Mouse (Mus musculus) heart, embryonic 16.5 days (tissue): Measurements from ENCODE around the gene Slc35b1. TPM values are rescaled to one million over a fixed set of nuclear protein-coding genes. Genes with fewer than 3 reads are reported as not detected.
A peak's percentile ranks its signal among the peaks of the same experiment; 100 is the strongest.

ENCODE experiments used
- ATAC-seq: fragments of 200-750 bp; cut with Nextera tagmentation; replicated peaks from 2 replicates; pipeline ENCODE4 v1.8.0; 2017; ENCODE audit warnings: moderate number of reproducible peaks; ENCODE audit not compliant: insufficient read depth, low FRiP score; ENCODE audit errors: extremely low read depth
- H3K27ac ChIP-seq: fragments of 300-500 bp; sonication (generic); 2 replicates; pipeline ENCODE4 v1.5.1; 2014; ENCODE audit warnings: mild to moderate bottlenecking, low read length, control low read depth, moderate library complexity
- H3K27me3 ChIP-seq: fragments of 300-500 bp; sonication (generic); 2 replicates; pipeline ENCODE4 v1.6.1; 2014; ENCODE audit warnings: low read length, mixed read lengths; ENCODE audit not compliant: control insufficient read depth, insufficient read depth
- H3K36me3 ChIP-seq: fragments of 300-500 bp; sonication (generic); 2 replicates; pipeline ENCODE4 v1.6.1; 2014; ENCODE audit not compliant: control insufficient read depth, insufficient read depth
- H3K4me1 ChIP-seq: fragments of 300-500 bp; sonication (generic); 2 replicates; pipeline ENCODE4 v1.6.1; 2014; ENCODE audit warnings: low read length, mixed read lengths; ENCODE audit not compliant: control insufficient read depth, insufficient read depth
- H3K4me2 ChIP-seq: fragments of 300-500 bp; sonication (generic); 2 replicates; pipeline ENCODE4 v1.6.1; 2014; ENCODE audit warnings: low read depth, mild to moderate bottlenecking, control low read depth, low read length
- H3K4me3 ChIP-seq: fragments of 300-500 bp; sonication (generic); 2 replicates; pipeline ENCODE4 v1.5.1; 2014; ENCODE audit warnings: mild to moderate bottlenecking, control low read depth, low read length
- H3K9ac ChIP-seq: fragments of 300-500 bp; sonication (generic); 2 replicates; pipeline ENCODE4 v1.6.1; 2014; ENCODE audit warnings: low read length, control low read depth
- H3K9me3 ChIP-seq: fragments of 300-500 bp; sonication (generic); replicated peaks from 2 replicates; pipeline ENCODE4 v1.6.1; 2016; ENCODE audit warnings: low read length; ENCODE audit not compliant: control insufficient read depth
- WGBS: fragments of 180-500 bp; shearing (Covaris S2); extraction: QIAGEN DNeasy Blood & Tissue Kit; methylation state at CpG from one replicate; pipeline ENCODE4 v1.1.7; 2014; 5-methylcytosine and 5-hydroxymethylcytosine counted together
- polyA plus RNA-seq: library from polyadenylated mRNA; unstranded; fragments of >200 nt; fragmentation: Nextera tagmentation; extraction: Ambion mirVana; gene quantifications from 2 replicates; pipeline ENCODE4 v1.2.1, GENCODE M21; 2015

Slc35b1 gene
- polyA plus RNA-seq = 71.2 and 73.0 TPM in 2 replicates

GRCm38 (mm10) chr11:95384319-95384972, at the start of gene Slc35b1:
Gene Slc35b1, plus strand, starts transcription at chr11:95384692.
- H3K36me3 ChIP-seq = peaks cover 25% of the 10 kb centered on the region
- H3K4me2 ChIP-seq = peak within 1 kb of the TSS; percentile 67
- peaks cover 11% of the 10 kb centered on the region for H3K4me1 ChIP-seq
- H3K9me3 ChIP-seq = no peaks in the 10 kb centered on the region
- peak within 1 kb of the TSS; percentile 64 for H3K4me3 ChIP-seq
- WGBS = under 1% methylated on average over 42 of the region's 42 CpGs
- peak within 1 kb of the TSS; percentile 86 for H3K27ac ChIP-seq
- ATAC-seq = peak; percentile 90
- peak within 1 kb of the TSS; percentile 79 for H3K9ac ChIP-seq
- H3K27me3 ChIP-seq = no peaks in the 10 kb centered on the region

GRCm38 (mm10) chr11:95336568-95337128, 47.8 kb upstream of the Slc35b1 start, which contains the start of gene Fam117a:
Gene Fam117a, plus strand, starts transcription at chr11:95337018.
- peak within 1 kb of the TSS; percentile 79 for H3K9ac ChIP-seq
- H3K4me3 ChIP-seq = peak within 1 kb of the TSS; percentile 81
- H3K4me2 ChIP-seq = peak within 1 kb of the TSS; percentile 76
- peaks cover 24% of the 10 kb centered on the region for H3K4me1 ChIP-seq
- no peaks in the 10 kb centered on the region for H3K27me3 ChIP-seq
- whole genome bisulfite sequencing = 2% methylated on average over 18 of the region's 27 CpGs
- H3K9me3 ChIP-seq = no peaks in the 10 kb centered on the region
- H3K27ac ChIP-seq = peak within 1 kb of the TSS; percentile 49; the same call in 1 of the 2 replicates
- H3K36me3 ChIP-seq = no peaks in the 10 kb centered on the region
- peak; percentile 90 for ATAC-seq

GRCm38 (mm10) chr11:95337129-95337813, 47.2 kb upstream of the Slc35b1 start:
- Histone ChIP-seq H3K27me3 (no peaks in the 10 kb centered on the region), H3K9ac (peak overlapping the region; percentile 79), H3K4me2 (peak overlapping the region; percentile 76), H3K36me3 (no peaks in the 10 kb centered on the region), H3K4me1 (peaks cover 24% of the 10 kb centered on the region), H3K9me3 (no peaks in the 10 kb centered on the region), H3K4me3 (peak overlapping the region; percentile 81), H3K27ac (peak overlapping the region; percentile 49; the same call in 1 of the 2 replicates)
- ATAC-seq = peak; percentile 68
- WGBS = under 1% methylated on average over 50 of the region's 50 CpGs

GRCm38 (mm10) chr11:95337846-95338342, 46.6 kb upstream of the Slc35b1 start:
- Histone ChIP-seq H3K27me3 (no peaks in the 10 kb centered on the region), H3K4me3 (peak overlapping the region; percentile 81), H3K36me3 (no peaks in the 10 kb centered on the region), H3K27ac (no peak overlapping the region), H3K4me1 (peaks cover 24% of the 10 kb centered on the region), H3K9ac (peak overlapping the region; percentile 79), H3K4me2 (peak overlapping the region; percentile 76), H3K9me3 (no peaks in the 10 kb centered on the region)
- 24% methylated on average over 9 of the region's 9 CpGs for WGBS
- no peak for ATAC-seq

- WGBS = 27% methylated on average over 14 of the region's 14 CpGs
- no peak for ATAC-seq
Measured at GRCm38 (mm10) chr11:95339471-95340021, 44.9 kb upstream of the Slc35b1 start.

DNA sequence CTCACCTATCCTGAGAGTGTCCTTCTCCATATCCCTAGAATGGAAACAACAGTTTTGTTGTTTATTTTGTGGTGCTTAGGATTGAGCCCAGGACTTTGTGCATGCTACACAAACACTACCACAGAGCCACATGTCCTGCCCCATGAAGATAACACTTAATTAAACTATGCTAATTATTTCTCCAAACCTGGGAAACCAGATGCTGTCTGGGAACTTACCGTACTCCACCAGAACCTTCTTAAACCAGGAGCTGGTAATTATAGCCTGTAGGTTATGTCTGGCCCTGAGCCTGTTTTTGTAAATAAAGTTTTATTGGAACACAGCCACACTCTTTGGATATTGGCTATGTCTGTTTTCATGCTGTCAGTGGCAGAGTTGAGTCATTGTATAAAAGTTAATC, 44.2 kb upstream of the Slc35b1 start:
- no peak overlapping the region for H3K9ac ChIP-seq
- H3K9me3 ChIP-seq = no peaks in the 10 kb centered on the region
- no peak for ATAC-seq
- H3K4me1 ChIP-seq = peaks cover 22% of the 10 kb centered on the region
- H3K4me2 ChIP-seq = no peak overlapping the region
- no peaks in the 10 kb centered on the region for H3K36me3 ChIP-seq
- H3K27ac ChIP-seq = no peak overlapping the region
- H3K4me3 ChIP-seq = no peak overlapping the region
- H3K27me3 ChIP-seq = no peaks in the 10 kb centered on the region
- 72% methylated on average over 1 of the region's 1 CpGs for WGBS

More at GRCm38 (mm10) chr11:95339471-95340021, 44.9 kb upstream of the Slc35b1 start:
- 0 out of 2 replicates have a peak overlapping the region, but pooled peaks have one; percentile 16 for H3K27ac ChIP-seq
- peak overlapping the region; percentile 9; the same call in 1 of the 2 replicates for H3K4me3 ChIP-seq
- H3K4me1 ChIP-seq = peaks cover 23% of the 10 kb centered on the region
- H3K9me3 ChIP-seq = no peaks in the 10 kb centered on the region
- H3K36me3 ChIP-seq = no peaks in the 10 kb centered on the region
- no peaks in the 10 kb centered on the region for H3K27me3 ChIP-seq
- H3K9ac ChIP-seq = peak overlapping the region; percentile 42
- H3K4me2 ChIP-seq = peak overlapping the region; percentile 46

DNA sequence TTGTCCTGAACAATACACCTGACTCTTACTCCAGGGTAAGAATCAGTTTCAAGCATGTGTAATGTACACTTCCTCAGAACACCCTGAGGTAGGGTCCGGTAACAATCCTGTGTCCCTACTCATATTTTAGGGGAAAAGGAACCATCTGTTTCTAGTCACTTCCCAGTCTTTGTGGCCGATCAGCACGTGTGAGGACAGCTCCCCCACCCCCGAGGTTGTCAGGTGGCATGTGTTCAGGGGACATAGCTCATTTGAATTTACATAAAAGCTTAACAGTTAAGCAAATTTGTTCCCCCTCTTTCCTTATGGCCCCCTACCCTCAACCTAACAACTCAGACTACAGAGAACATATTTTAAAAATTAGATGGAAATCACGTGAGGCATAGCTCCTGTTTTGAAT, 43.8 kb upstream of the Slc35b1 start:
- Histone ChIP-seq H3K4me3 (no peak overlapping the region), H3K27ac (no peak overlapping the region), H3K9me3 (no peaks in the 10 kb centered on the region), H3K9ac (no peak overlapping the region), H3K27me3 (no peaks in the 10 kb centered on the region), H3K36me3 (no peaks in the 10 kb centered on the region), H3K4me1 (peaks cover 22% of the 10 kb centered on the region), H3K4me2 (no peak overlapping the region)
- WGBS = 57% methylated on average over 5 of the region's 5 CpGs
- no peak for ATAC-seq

- no peak overlapping the region for H3K27ac ChIP-seq
- no peak for ATAC-seq
- H3K27me3 ChIP-seq = no peaks in the 10 kb centered on the region
- 64% methylated on average over 4 of the region's 4 CpGs for WGBS
- H3K4me3 ChIP-seq = no peak overlapping the region
- H3K4me2 ChIP-seq = no peak overlapping the region
- H3K9me3 ChIP-seq = no peaks in the 10 kb centered on the region
- peaks cover 12% of the 10 kb centered on the region for H3K4me1 ChIP-seq
- no peaks in the 10 kb centered on the region for H3K36me3 ChIP-seq
- H3K9ac ChIP-seq = no peak overlapping the region
Measured at GRCm38 (mm10) chr11:95343180-95343579, 41.3 kb upstream of the Slc35b1 start.
